Mouse (Mus musculus): ENCODE results near the gene Cpm. TPM values are rescaled to one million over a fixed set of nuclear protein-coding genes. Genes with fewer than 3 reads are reported as not detected.
"Not testable (repeated sequence)": the region's sequence is repeated elsewhere in the genome, so short reads cannot be mapped to it uniquely, and the experiment has no call there.

Cpm gene
- total and polyA plus RNA-seq, 3 experiments: 0.04 to 0.31 (median 0.17) TPM

DNA sequence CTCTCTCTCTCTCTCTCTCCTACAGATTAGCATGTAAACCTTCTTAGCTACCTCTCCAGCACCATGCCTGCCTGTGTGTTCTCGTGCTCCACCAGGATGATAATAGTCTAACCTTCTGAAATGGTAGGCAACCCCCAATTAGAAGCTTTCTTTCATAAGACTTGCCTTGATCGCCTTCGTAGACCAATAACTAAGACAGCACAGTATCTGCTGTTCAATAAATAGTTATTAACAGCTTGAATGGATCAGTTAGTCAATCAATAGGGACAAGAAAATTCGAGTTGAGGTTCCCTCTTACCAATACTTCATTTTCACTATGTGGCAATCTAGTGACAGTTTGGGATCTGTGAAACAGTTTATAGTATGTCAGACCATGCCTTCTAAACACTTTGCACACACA, 13.6 kb upstream of the Cpm start:
- no peak for DNase-seq (ENCODE audit: extremely low read depth)
- in situ Hi-C loops (cut with MboI; ENCODE audit: low pct_ligation_motif_present, low pct_unique_long_range_greater_than_20kb, low sequenced_read_pairs) (no loop called here), dilution Hi-C loops (cut with MboI; ENCODE audit: extremely low pct_ligation_motif_present, extremely low pct_unique_long_range_greater_than_20kb, low sequenced_read_pairs) (no loop called here)
- Histone ChIP-seq H3K9ac (ENCODE audit: insufficient read depth, low read depth) (no peak overlapping the region), H3K4me3 (replicated peaks in 1 of 3; ENCODE audit: low read depth in 2 of 3, low read length in 2 of 3, poor library complexity in 1 of 3) (no peak overlapping the region), H3K4me1 (ENCODE audit: control insufficient read depth in 1 of 2, insufficient read depth in 2 of 2) (no peaks in the 10 kb centered on the region), H3K27me3 (replicated peaks) (no peaks in the 10 kb centered on the region), H3K79me2 (replicated peaks; ENCODE audit: control insufficient read depth, extremely low read depth, insufficient read depth, poor library complexity, severe bottlenecking) (no peaks in the 10 kb centered on the region), H3K36me3 (replicated peaks in 1 of 2; ENCODE audit: control insufficient read depth in 1 of 2, insufficient read depth in 1 of 2, low read length in 1 of 2) (no peaks in the 10 kb centered on the region), H3K27ac (ENCODE audit: insufficient read depth, low read depth) (no peak overlapping the region), H3K4me2 (ENCODE audit: insufficient read depth, low read depth, poor library complexity, severe bottlenecking) (no peak overlapping the region), H3K9me3 (replicated peaks; ENCODE audit: low read length) (peaks cover 5% of the 10 kb centered on the region)
- TF ChIP-seq HCFC1 (IDR thresholded peaks at IDR 0.05; ENCODE audit: low read depth, low read length) (no peak), CHD2 (IDR thresholded peaks at IDR 0.05; ENCODE audit: low read length) (no peak), IRF4 (IDR thresholded peaks at IDR 0.05; ENCODE audit: low read depth, low read length) (no peak)

DNA sequence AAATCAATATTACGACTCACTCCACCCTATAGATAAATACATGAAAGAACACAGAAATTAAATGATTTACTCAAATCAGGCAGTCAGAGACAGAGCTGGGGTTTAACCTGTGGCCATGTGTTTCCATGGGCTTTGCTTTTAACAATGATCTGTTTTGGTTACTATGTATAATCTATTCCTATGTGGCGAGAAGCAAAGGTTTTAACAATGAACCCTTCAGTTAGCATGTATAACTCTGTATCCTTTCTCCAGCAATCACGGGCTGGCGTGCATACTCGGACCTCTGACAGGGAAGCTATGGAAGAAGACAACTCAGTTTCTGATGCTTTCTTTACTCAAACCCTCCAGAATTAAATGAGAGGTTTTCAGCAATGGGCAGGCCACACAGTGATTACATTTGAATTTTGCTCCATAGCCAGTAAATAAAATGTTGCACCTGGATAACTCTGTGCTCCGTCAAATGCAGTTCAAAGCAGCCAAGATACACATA, 13.1 kb upstream of the Cpm start:
- in situ Hi-C loops (cut with MboI; ENCODE audit: low pct_ligation_motif_present, low pct_unique_long_range_greater_than_20kb, low sequenced_read_pairs): no loop called here
- no peak for DNase-seq (ENCODE audit: extremely low read depth)
- H3K9ac ChIP-seq (ENCODE audit: insufficient read depth, low read depth): no peak overlapping the region

DNA sequence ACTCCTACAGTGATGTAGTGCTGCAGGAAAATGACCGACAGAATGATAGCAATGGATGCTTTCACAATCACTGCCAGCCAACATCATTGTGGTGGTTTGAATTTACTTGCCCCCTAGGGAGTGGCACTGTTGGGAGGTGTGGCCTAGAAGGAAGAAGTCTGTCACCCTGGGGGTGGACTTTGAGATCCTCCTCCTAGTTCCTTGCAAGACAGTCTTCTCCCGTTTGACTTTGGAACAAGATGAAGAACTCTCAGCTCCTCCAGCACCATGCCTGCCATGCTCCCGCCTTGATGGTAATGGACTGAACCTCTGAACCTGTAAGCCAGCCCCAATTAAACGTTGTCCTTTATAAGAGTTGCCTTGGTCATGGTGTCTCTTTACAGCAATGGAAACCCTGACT, 12.5 kb upstream of the Cpm start:
- H3K4me3 ChIP-seq (replicated peaks in 1 of 3; ENCODE audit: low read depth in 2 of 3, low read length in 2 of 3, poor library complexity in 1 of 3); DNase-seq (ENCODE audit: extremely low read depth); H3K9me3 ChIP-seq (replicated peaks; ENCODE audit: low read length); dilution Hi-C loops (cut with MboI; ENCODE audit: extremely low pct_ligation_motif_present, extremely low pct_unique_long_range_greater_than_20kb, low sequenced_read_pairs); H3K4me2 ChIP-seq (ENCODE audit: insufficient read depth, low read depth, poor library complexity, severe bottlenecking); H3K27me3 ChIP-seq (replicated peaks); H3K79me2 ChIP-seq (replicated peaks; ENCODE audit: control insufficient read depth, extremely low read depth, insufficient read depth, poor library complexity, severe bottlenecking); H3K4me1 ChIP-seq (ENCODE audit: control insufficient read depth in 1 of 2, insufficient read depth in 2 of 2); H3K9ac ChIP-seq (ENCODE audit: insufficient read depth, low read depth); H3K36me3 ChIP-seq (replicated peaks in 1 of 2; ENCODE audit: control insufficient read depth in 1 of 2, insufficient read depth in 1 of 2, low read length in 1 of 2); in situ Hi-C loops (cut with MboI; ENCODE audit: low pct_ligation_motif_present, low pct_unique_long_range_greater_than_20kb, low sequenced_read_pairs); H3K27ac ChIP-seq (ENCODE audit: insufficient read depth, low read depth): not testable (repeated sequence)

More for the DNA sequence above, 13.1 kb upstream of the Cpm start:
- Histone ChIP-seq H3K4me3 (replicated peaks in 1 of 3; ENCODE audit: low read depth in 2 of 3, low read length in 2 of 3, poor library complexity in 1 of 3) (no peak overlapping the region), H3K27me3 (replicated peaks) (no peaks in the 10 kb centered on the region), H3K9me3 (replicated peaks; ENCODE audit: low read length) (peaks cover 5% of the 10 kb centered on the region), H3K27ac (ENCODE audit: insufficient read depth, low read depth) (no peak overlapping the region), H3K79me2 (replicated peaks; ENCODE audit: control insufficient read depth, extremely low read depth, insufficient read depth, poor library complexity, severe bottlenecking) (no peaks in the 10 kb centered on the region), H3K4me1 (ENCODE audit: control insufficient read depth in 1 of 2, insufficient read depth in 2 of 2) (no peaks in the 10 kb centered on the region), H3K36me3 (replicated peaks in 1 of 2; ENCODE audit: control insufficient read depth in 1 of 2, insufficient read depth in 1 of 2, low read length in 1 of 2) (no peaks in the 10 kb centered on the region), H3K4me2 (ENCODE audit: insufficient read depth, low read depth, poor library complexity, severe bottlenecking) (no peak overlapping the region)
- dilution Hi-C loops (cut with MboI; ENCODE audit: extremely low pct_ligation_motif_present, extremely low pct_unique_long_range_greater_than_20kb, low sequenced_read_pairs): no loop called here
- TF ChIP-seq POLR2AphosphoS2 (IDR thresholded peaks at IDR 0.05; ENCODE audit: low read depth, low read length) (no peak), JUND (conservative IDR thresholded peaks at IDR 0.05; ENCODE audit: low read depth, low read length) (no peak), UBTF (IDR thresholded peaks at IDR 0.05; ENCODE audit: low read depth, low read length) (no peak), TBP (conservative IDR thresholded peaks at IDR 0.05; ENCODE audit: low read depth, low read length) (no peak), PAX5 (IDR thresholded peaks at IDR 0.05; ENCODE audit: low read length) (no peak), RAD21 (IDR thresholded peaks at IDR 0.05; ENCODE audit: low read depth, low read length) (no peak), ZMIZ1 (IDR thresholded peaks at IDR 0.05; ENCODE audit: low read depth, low read length) (no peak), NRF1 (IDR thresholded peaks at IDR 0.05; ENCODE audit: low read depth, low read length) (no peak), MAZ (IDR thresholded peaks at IDR 0.05; ENCODE audit: low read depth, low read length) (no peak), NELFE (IDR thresholded peaks at IDR 0.05; ENCODE audit: low read depth, low read length) (no peak), USF2 (conservative IDR thresholded peaks at IDR 0.05; ENCODE audit: low read depth, low read length) (no peak), ZKSCAN1 (IDR thresholded peaks at IDR 0.05; ENCODE audit: borderline replicate concordance, low read depth, low read length) (no peak), BHLHE40 (IDR thresholded peaks at IDR 0.05; ENCODE audit: low read depth, low read length) (no peak), KAT2A (IDR thresholded peaks at IDR 0.05; ENCODE audit: insufficient replicate concordance, low read length) (no peak), MAFK (IDR thresholded peaks at IDR 0.05; ENCODE audit: insufficient replicate concordance, low read length) (no peak), HCFC1 (IDR thresholded peaks at IDR 0.05; ENCODE audit: low read depth, low read length) (no peak), SMC3 (IDR thresholded peaks at IDR 0.05; ENCODE audit: low read depth, low read length) (no peak), GABPA (IDR thresholded peaks at IDR 0.05; ENCODE audit: insufficient replicate concordance, low read depth, low read length) (no peak)
